Mouse (Mus musculus) liver, adult 2 months (tissue): ENCODE measurements around the gene Grhl3.

Experiments used
- CTCF ChIP-seq: fragments of 200-500 bp; IDR thresholded peaks from 2 replicates; pipeline ENCODE4 v1.5.1; 2011; ENCODE audit warnings: low read depth, low read length, control low read depth
- POLR2A ChIP-seq: fragments of 200-500 bp; IDR thresholded peaks from 2 replicates; pipeline ENCODE4 v1.6.1; 2011; ENCODE audit warnings: low read length, control low read depth; ENCODE audit not compliant: insufficient read depth; ENCODE audit errors: extremely low read depth

DNA sequence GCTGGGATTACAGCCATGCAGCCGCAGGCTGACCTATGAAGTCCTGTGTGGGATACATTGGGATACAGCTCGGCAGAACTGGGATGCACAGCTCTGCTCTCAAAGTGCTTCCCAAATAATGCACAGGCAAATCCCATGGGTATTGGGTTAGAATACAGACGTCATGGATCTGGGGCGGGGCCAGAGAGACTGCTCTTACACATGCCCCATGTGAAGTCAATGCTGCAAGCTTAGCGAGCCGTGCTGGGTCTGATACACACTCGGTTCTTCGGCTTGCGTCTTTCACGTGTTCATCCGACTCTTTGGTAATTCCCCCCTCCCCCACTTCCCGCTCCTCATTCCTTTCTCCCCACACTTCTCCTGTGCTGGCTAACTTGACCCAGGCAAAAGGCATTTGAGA is 34.4 kb downstream of the Grhl3 start:
- TF ChIP-seq CTCF = no peak
- no peak for TF ChIP-seq POLR2A
